Mouse (Mus musculus) regulatory T cell (primary cell): ENCODE data around the gene Dalrd3.

Source experiments
- in situ Hi-C: fragments of 300-600 bp; cut with MboI, MseI; formaldehyde crosslinking; loops from one replicate; pipeline ENCODE4 v1.15.1; 2025; ENCODE audit warnings: high pct_unique_total_duplicates

Gene Dalrd3

GRCm38 (mm10) chr9:108569381-108570206 is at the start of gene Dalrd3:
Gene Dalrd3 (plus strand): TSS chr9:108569886.
- in situ Hi-C loops = no loop called here

DNA sequence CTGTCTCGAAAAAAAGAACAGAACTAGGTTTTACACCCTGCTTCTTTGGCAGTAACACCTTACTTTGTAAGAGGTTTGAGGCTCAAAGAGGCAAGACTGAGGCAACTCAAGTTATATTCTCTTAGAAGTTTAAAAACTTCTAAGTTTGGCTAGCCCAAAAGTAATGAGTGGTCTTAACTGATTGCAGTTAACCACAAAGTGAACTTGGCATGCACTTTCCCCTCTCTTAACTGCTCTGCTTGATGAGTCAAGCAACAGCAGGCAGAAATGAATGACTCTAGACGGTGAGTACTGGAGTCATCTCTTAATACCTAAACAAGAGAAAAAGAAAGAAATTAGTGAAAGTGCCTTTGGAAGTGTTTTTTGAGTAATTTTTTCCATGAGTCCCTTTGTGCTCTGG is 48.1 kb upstream of the Dalrd3 start:
- in situ Hi-C loops = no loop called here

DNA sequence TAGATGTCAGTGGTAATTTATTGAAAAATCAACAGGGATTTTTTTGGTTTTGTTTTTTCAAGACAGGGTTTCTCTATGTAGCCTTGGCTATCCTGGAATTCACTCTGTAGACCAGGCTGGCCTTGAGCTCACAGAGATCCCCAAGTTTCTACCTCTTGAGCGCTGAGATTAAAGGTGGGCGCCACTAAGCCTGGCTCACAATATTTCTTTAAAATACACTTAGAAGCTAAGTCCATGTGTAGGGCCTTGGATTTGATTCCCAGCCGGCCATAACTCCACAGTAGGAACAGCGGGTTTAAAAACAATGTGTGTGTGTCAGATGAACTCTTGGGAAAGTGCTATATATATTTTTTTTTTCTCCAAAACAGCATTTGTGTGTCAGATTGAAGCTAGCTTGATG is 46.3 kb upstream of the Dalrd3 start:
- in situ Hi-C loops = no loop called here

GRCm38 (mm10) chr9:108525400-108525799 is 44.3 kb upstream of the Dalrd3 start:
- in situ Hi-C loops = loop anchor here (25.0 kb wide), 2 partner anchors 1637 to 1663 kb away; no protein-coding TSS in a partner anchor

DNA sequence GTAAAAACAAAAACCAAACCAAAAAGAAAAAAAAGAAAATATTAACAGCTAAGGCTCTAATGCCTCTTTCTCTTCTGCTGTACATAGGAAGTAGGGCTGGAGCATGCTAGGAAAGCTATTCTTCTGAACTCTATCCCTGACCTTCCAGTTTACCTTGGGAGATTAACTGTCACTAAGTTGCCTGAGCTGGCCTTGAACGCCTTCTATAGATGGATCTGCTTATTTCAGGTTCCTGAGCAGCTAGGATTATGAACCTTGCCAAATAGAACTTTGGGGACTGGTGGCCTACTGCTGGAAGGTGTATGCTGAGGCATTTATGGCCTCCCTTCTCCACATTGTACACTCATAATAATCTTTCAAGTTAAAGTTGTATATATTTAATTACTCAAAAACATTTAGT is 38.7 kb upstream of the Dalrd3 start:
- in situ Hi-C loops = loop anchor here (5.0 to 25.0 kb wide), 3 partner anchors 154 to 1669 kb away; no protein-coding TSS in a partner anchor

- in situ Hi-C loops = loop anchor here (5.0 to 25.0 kb wide), 3 partner anchors 154 to 1669 kb away; no protein-coding TSS in a partner anchor
These were observed 38.2 kb upstream of the Dalrd3 start for GRCm38 (mm10) chr9:108531496-108531895.

- in situ Hi-C loops = loop anchor here (10.0 to 25.0 kb wide), 3 partner anchors 796 to 1679 kb away; no protein-coding TSS in a partner anchor
These were observed 28.8 kb upstream of the Dalrd3 start for GRCm38 (mm10) chr9:108540846-108541245.

GRCm38 (mm10) chr9:108545986-108546385 is 23.7 kb upstream of the Dalrd3 start:
- in situ Hi-C loops = loop anchor here (10.0 to 25.0 kb wide), 3 partner anchors 801 to 1684 kb away; no protein-coding TSS in a partner anchor

DNA sequence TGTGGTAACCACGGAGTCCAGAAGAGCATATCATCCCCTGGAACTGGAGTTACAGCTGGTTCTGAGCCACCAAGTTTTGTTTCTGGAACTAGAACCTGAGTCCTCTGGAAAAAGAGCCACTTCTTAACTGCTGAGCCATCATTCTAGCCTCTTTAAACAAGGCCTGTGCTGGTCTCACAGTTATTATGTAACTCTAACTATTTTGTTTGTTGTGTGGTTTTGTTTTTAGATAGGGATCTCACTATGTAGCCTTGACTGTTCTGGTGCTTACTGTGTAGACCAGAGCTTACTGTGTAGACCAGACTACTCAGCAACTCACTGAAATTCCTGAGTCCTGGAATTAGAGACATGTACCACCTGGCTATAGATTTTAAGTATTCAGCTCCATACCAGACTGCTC is 22.8 kb upstream of the Dalrd3 start:
- in situ Hi-C loops = loop anchor here (10.0 to 25.0 kb wide), 3 partner anchors 802 to 1685 kb away; no protein-coding TSS in a partner anchor

DNA sequence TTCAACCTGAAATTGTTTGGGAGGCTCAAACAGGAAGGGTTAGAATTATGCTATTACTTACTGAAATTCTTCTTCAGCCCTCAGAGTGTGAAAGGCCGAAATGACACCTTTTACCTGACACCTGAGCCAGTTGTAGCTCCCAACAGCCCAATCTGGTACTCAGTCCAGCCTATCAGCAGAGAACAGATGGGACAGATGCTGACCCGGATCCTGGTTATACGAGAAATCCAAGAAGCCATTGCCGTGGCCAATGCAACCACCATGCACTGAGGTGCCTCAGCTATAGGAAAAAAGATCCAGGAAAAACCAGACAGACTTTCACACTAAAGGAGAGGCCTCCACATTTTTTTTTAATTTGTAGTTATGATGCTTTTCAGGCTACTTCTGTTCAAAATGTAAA is 10.5 kb upstream of the Dalrd3 start:
- in situ Hi-C loops = loop anchor here (10.0 kb wide), 1 partner anchor 794 kb away; no protein-coding TSS in a partner anchor

- in situ Hi-C loops = no loop called here
These were observed 9.4 kb upstream of the Dalrd3 start, which contains the start of gene Impdh2 for GRCm38 (mm10) chr9:108560227-108560841. Gene Impdh2 (plus strand): TSS chr9:108560286.

DNA sequence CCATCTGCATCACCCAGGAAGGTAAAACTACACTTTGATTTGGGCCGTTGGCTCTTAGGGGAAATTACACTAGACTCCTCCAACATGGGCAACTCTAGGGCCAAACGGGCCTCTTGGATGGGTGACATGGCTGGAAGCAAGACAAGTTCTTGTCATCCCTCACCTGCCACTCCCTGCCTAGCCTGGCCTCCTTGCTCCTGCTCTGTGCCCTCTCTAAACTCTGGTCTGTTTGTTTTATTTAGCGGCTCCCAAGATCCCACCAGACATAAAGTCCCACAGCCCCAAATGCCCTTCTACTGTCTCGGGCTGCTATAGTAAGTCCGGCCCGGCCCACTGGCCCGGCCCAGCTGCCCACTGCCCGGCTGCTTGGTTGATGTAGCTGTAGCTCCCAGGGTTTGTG is 6.0 kb upstream of the Dalrd3 start:
- in situ Hi-C loops = no loop called here

DNA sequence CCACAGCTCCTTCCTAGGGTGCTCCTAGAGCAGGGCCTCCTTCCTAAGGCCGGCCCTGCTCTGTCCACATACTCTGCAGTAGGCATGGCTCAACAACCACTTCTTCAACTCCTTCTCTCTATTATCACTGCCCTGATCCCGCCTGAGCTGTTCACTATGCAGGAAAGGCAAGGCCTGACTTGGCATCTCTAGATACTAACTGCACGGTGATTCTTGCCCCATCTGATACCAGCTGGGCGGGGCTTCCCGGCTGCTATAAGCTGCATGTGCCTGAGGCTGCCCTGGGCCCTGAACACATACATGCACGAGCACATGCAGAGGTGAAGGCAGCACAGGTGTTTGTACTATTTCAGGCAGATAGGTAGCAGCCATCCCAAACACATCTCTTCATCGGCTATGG is 5.6 kb upstream of the Dalrd3 start:
- in situ Hi-C loops = no loop called here

GRCm38 (mm10) chr9:108565881-108566814 is 3.5 kb upstream of the Dalrd3 start:
- in situ Hi-C loops = no loop called here

- in situ Hi-C loops = no loop called here
These were observed 2.6 kb upstream of the Dalrd3 start, which contains the start of gene Ndufaf3 for GRCm38 (mm10) chr9:108566815-108567776. Gene Ndufaf3 (minus strand): TSS chr9:108567434.

GRCm38 (mm10) chr9:108567931-108568419 is 1.7 kb upstream of the Dalrd3 start:
- in situ Hi-C loops = no loop called here

DNA sequence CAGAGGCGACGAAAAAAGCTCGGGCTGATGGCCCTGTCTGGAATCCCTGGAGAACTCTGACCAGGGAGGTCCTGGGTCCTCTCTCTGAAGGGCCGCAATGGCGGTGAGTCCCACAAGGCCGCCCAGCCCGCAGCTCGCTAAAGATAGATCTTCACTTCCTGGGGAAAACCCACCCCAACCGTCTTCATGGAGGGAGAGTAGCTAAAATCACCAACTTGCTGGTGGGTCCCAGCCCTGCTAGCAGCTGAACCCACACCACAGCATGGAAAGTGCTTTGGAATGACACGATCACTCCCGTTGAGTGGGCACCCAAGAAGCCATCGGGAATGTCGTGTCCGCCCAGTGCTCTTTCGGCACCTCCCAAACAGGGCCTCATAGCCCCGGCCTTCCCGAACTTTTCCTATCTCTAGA is 1.2 kb upstream of the Dalrd3 start:
- in situ Hi-C loops = no loop called here

- in situ Hi-C loops = no loop called here
These were observed 666 bp downstream of the Dalrd3 start for GRCm38 (mm10) chr9:108570207-108570896.

DNA sequence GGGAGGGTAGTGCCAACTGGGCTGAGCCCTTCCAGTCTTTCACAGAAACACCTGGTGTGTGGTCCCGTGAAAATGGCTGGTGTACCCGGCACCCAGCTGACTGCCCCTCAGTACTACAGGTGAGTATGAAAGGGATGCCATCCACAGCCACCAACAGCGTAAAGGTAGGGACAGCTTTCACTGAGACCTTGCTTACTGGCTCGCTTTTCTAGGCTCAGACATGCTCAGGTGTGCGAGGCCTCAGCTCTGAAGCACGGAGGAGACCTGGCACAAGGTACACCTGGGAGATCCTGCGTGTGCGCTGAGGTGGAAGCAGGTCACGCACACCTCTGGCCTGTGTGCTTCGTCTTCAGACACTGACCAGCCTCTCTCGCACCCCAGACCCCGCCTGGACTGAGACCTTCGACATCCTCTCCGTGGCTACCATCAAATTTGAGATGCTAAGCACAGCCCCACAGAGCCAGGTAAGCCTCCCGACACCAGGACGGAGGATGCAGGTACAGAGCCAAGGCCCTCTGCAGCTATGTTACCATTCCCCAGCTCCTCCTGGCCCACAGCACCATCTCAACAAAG is 1.8 kb downstream of the Dalrd3 start:
- in situ Hi-C loops = no loop called here
